Mouse (Mus musculus) limb, embryonic 10.5 days (tissue): ENCODE data around the gene Cabp2. TPM values are rescaled to one million over a fixed set of nuclear protein-coding genes. Genes with fewer than 3 reads are reported as not detected.
"Not testable (repeated sequence)": the region's sequence is repeated elsewhere in the genome, so short reads cannot be mapped to it uniquely, and the experiment has no call there.

Experiments used
- DNase-seq: peaks from one replicate; pipeline ENCODE4 v3.0.0-alpha.2; 2017; ENCODE audit warnings: low spot score
- H3K27ac ChIP-seq: fragments of 300-500 bp; sonication (generic); 2 replicates; pipeline ENCODE4 v1.5.1; 2016; ENCODE audit warnings: mild to moderate bottlenecking
- H3K27me3 ChIP-seq: fragments of 300-500 bp; sonication (generic); 2 replicates; pipeline ENCODE4 v1.6.1; 2016; ENCODE audit warnings: low read depth, mild to moderate bottlenecking; ENCODE audit not compliant: poor library complexity, severe bottlenecking
- H3K36me3 ChIP-seq: fragments of 300-500 bp; sonication (generic); 2 replicates; pipeline ENCODE4 v1.6.1; 2016; ENCODE audit warnings: mild to moderate bottlenecking, moderate library complexity
- H3K4me1 ChIP-seq: fragments of 300-500 bp; sonication (generic); 2 replicates; pipeline ENCODE4 v1.6.1; 2016
- H3K4me3 ChIP-seq: fragments of 300-500 bp; sonication (generic); 2 replicates; pipeline ENCODE4 v1.5.1; 2016; ENCODE audit warnings: mild to moderate bottlenecking, moderate library complexity
- H3K9me3 ChIP-seq: fragments of 300-500 bp; sonication (generic); replicated peaks from 2 replicates; pipeline ENCODE4 v1.6.1; 2016; ENCODE audit warnings: mild to moderate bottlenecking
- WGBS: fragments of 180-500 bp; shearing (Covaris S2); methylation state at CpG from one replicate; pipeline ENCODE4 v1.1.7; 2016; 5-methylcytosine and 5-hydroxymethylcytosine counted together
- polyA plus RNA-seq: library from polyadenylated mRNA; unstranded; fragments of >200 nt; fragmentation: Nextera tagmentation; extraction: Ambion mirVana; gene quantifications from 2 replicates; pipeline ENCODE4 v1.2.1, GENCODE M21; 2016

Gene Cabp2
- polyA plus RNA-seq = not detected in 2 replicates

GRCm38 (mm10) chr19:4081394-4081793, at the start of gene Cabp2:
Gene Cabp2, plus strand, starts transcription at chr19:4081578.
- Histone ChIP-seq H3K4me1 (peaks cover 5% of the 10 kb centered on the region), H3K27me3 (peaks cover 17% of the 10 kb centered on the region; the same call in 1 of the 2 replicates), H3K9me3 (no peaks in the 10 kb centered on the region), H3K27ac (no peak within 1 kb of the TSS), H3K4me3 (no peak within 1 kb of the TSS), H3K36me3 (no peaks in the 10 kb centered on the region)
- 76% methylated on average over 3 of the region's 3 CpGs for WGBS
- no peak for DNase-seq

GRCm38 (mm10) chr19:4032668-4033067, 48.7 kb upstream of the Cabp2 start:
- Histone ChIP-seq H3K9me3 (no peaks in the 10 kb centered on the region), H3K4me1 (peaks cover 15% of the 10 kb centered on the region), H3K27ac (no peak overlapping the region), H3K4me3 (no peak overlapping the region), H3K27me3 (no peaks in the 10 kb centered on the region), H3K36me3 (peaks cover 10% of the 10 kb centered on the region)
- WGBS = 59% methylated on average over 7 of the region's 7 CpGs
- no peak for DNase-seq

GRCm38 (mm10) chr19:4033298-4033697, 48.1 kb upstream of the Cabp2 start:
- Histone ChIP-seq H3K27me3 (no peaks in the 10 kb centered on the region), H3K9me3 (no peaks in the 10 kb centered on the region), H3K4me3 (no peak overlapping the region), H3K27ac (no peak overlapping the region), H3K4me1 (peaks cover 20% of the 10 kb centered on the region), H3K36me3 (peaks cover 10% of the 10 kb centered on the region)
- 84% methylated on average over 3 of the region's 3 CpGs for WGBS
- DNase-seq = no peak

GRCm38 (mm10) chr19:4033742-4034141, 47.6 kb upstream of the Cabp2 start:
- Histone ChIP-seq H3K27me3 (no peaks in the 10 kb centered on the region), H3K9me3 (no peaks in the 10 kb centered on the region), H3K4me1 (peaks cover 21% of the 10 kb centered on the region), H3K4me3 (no peak overlapping the region), H3K36me3 (peaks cover 10% of the 10 kb centered on the region), H3K27ac (no peak overlapping the region)
- 79% methylated on average over 5 of the region's 5 CpGs for WGBS
- DNase-seq = no peak

GRCm38 (mm10) chr19:4036327-4037045, 44.9 kb upstream of the Cabp2 start:
- Histone ChIP-seq H3K27ac (no peak overlapping the region), H3K4me1 (peaks cover 21% of the 10 kb centered on the region), H3K36me3 (peaks cover 10% of the 10 kb centered on the region), H3K9me3 (no peaks in the 10 kb centered on the region), H3K27me3 (no peaks in the 10 kb centered on the region), H3K4me3 (peak overlapping the region; percentile 17)
- no peak for DNase-seq
- 72% methylated on average over 12 of the region's 12 CpGs for WGBS

GRCm38 (mm10) chr19:4037154-4037787, 44.1 kb upstream of the Cabp2 start:
- not testable (repeated sequence) for DNase-seq, H3K27me3 ChIP-seq, H3K9me3 ChIP-seq
- peak overlapping the region; percentile 80 for H3K4me3 ChIP-seq
- peaks cover 10% of the 10 kb centered on the region for H3K36me3 ChIP-seq
- H3K27ac ChIP-seq = peak overlapping the region; percentile 94
- peaks cover 25% of the 10 kb centered on the region for H3K4me1 ChIP-seq
- 28% methylated on average over 8 of the region's 8 CpGs for WGBS

GRCm38 (mm10) chr19:4037788-4038232, 43.6 kb upstream of the Cabp2 start, which contains the start of gene Gstp1:
Gene Gstp1, minus strand, starts transcription at chr19:4037985.
- peaks cover 25% of the 10 kb centered on the region for H3K4me1 ChIP-seq
- H3K27ac ChIP-seq = peak within 1 kb of the TSS; percentile 94
- no peaks in the 10 kb centered on the region for H3K27me3 ChIP-seq
- no peaks in the 10 kb centered on the region for H3K9me3 ChIP-seq
- H3K36me3 ChIP-seq = peaks cover 10% of the 10 kb centered on the region
- peak; percentile 88 for DNase-seq
- WGBS = under 1% methylated on average over 26 of the region's 26 CpGs
- H3K4me3 ChIP-seq = peak within 1 kb of the TSS; percentile 80

GRCm38 (mm10) chr19:4040941-4041340, 40.4 kb upstream of the Cabp2 start:
- WGBS = 88% methylated on average over 5 of the region's 5 CpGs
- not testable (repeated sequence) for H3K9me3 ChIP-seq, H3K36me3 ChIP-seq, DNase-seq, H3K4me3 ChIP-seq, H3K27me3 ChIP-seq, H3K27ac ChIP-seq
- H3K4me1 ChIP-seq = peaks cover 26% of the 10 kb centered on the region

- not testable (repeated sequence) for H3K27ac ChIP-seq, DNase-seq, H3K9me3 ChIP-seq, H3K27me3 ChIP-seq, H3K4me3 ChIP-seq, H3K36me3 ChIP-seq
- WGBS = 84% methylated on average over 4 of the region's 4 CpGs
- peaks cover 23% of the 10 kb centered on the region for H3K4me1 ChIP-seq
Measured at GRCm38 (mm10) chr19:4041500-4041899, 39.9 kb upstream of the Cabp2 start.

GRCm38 (mm10) chr19:4042124-4042523, 39.3 kb upstream of the Cabp2 start:
- Histone ChIP-seq H3K27ac (no peak overlapping the region), H3K36me3 (no peaks in the 10 kb centered on the region), H3K4me1 (peaks cover 19% of the 10 kb centered on the region), H3K27me3 (no peaks in the 10 kb centered on the region), H3K4me3 (no peak overlapping the region), H3K9me3 (no peaks in the 10 kb centered on the region)
- DNase-seq = no peak
- WGBS = 80% methylated on average over 14 of the region's 14 CpGs

GRCm38 (mm10) chr19:4044109-4044508, 37.3 kb upstream of the Cabp2 start:
- H3K27me3 ChIP-seq, H3K27ac ChIP-seq, H3K4me3 ChIP-seq, H3K36me3 ChIP-seq, DNase-seq, H3K9me3 ChIP-seq, H3K4me1 ChIP-seq: not testable (repeated sequence)
- WGBS = 90% methylated on average over 5 of the region's 5 CpGs

- WGBS = 63% methylated on average over 16 of the region's 16 CpGs
- Histone ChIP-seq H3K4me1 (0 out of 2 replicates have a peak, but pooled peaks cover 7% of the 10 kb centered on the region), H3K9me3 (no peaks in the 10 kb centered on the region), H3K27me3 (no peaks in the 10 kb centered on the region), H3K27ac (no peak within 1 kb of the TSS), H3K36me3 (no peaks in the 10 kb centered on the region), H3K4me3 (no peak within 1 kb of the TSS)
- DNase-seq = no peak
Measured at GRCm38 (mm10) chr19:4045966-4046865, 35.2 kb upstream of the Cabp2 start, which contains the start of gene Gstp2. Gene Gstp2, minus strand, starts transcription at chr19:4046023.
